ENCODE assay signal across 16 mouse cellular contexts in the genomic region with DNA sequence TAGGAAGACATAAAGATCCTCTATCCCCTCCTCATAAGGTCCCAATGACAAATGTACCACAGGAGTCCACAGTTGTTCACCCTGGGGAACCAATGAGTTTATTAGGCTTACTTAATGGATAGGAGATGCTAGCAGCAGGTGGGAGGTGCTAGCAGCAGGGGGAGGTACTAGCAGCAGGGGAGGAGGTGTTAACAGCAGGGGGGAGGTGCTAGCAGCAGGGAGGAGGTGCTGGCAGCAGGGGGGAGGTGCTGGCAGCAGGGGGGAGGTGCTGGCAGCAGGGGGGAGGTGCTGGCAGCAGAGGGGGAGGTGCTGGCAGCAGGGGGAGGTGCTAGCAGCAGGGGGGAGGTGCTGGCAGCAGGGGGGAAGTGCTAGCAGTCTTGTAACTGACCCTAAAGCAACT. TPM values are rescaled to one million over a fixed set of nuclear protein-coding genes. Genes with fewer than 3 reads are reported as not detected.
DNase-seq lines count a peak whose midpoint lies in the region; ATAC-seq and TF ChIP-seq lines count a peak whose summit lies in the region.
"Had no signal": no experiment of that assay in that cellular context is flagged by ENCODE, and none has a peak within 500 bp of the region (broad histone marks: within the 10 kb centered on the region; RNA-seq: fewer than 3 reads in every experiment).

No protein-coding gene starts in this region.

- TF ChIP-seq EP300 in liver, embryonic 14.5 days (IDR thresholded peaks at IDR 0.05; ENCODE audit: low read depth) = no peak

- no peak overlapping the region for H3K27ac ChIP-seq in heart, embryonic 12.5 days (ENCODE audit: poor library complexity, severe bottlenecking)
- no peak overlapping the region for H3K27ac ChIP-seq in liver, embryonic 14.5 days
- no peak overlapping the region for H3K27ac ChIP-seq in forebrain, embryonic 15.5 days (replicated peaks)
- H3K27ac ChIP-seq: embryonic facial prominence, embryonic 15.5 days; hindbrain, embryonic 13.5 days; lung, embryonic 15.5 days; neural tube, embryonic 13.5 days had no signal

- peaks cover 17% of the 10 kb centered on the region for H3K4me1 ChIP-seq in heart, embryonic 12.5 days (replicated peaks)
- peaks cover 5 to 13% of the 10 kb centered on the region in 2 experiments; a peak in 3 of 4 replicates for H3K4me1 ChIP-seq in liver, embryonic 14.5 days (replicated peaks; ENCODE audit: control insufficient read depth in 2 of 2, insufficient read depth in 2 of 2, low read length in 1 of 2)
- H3K4me1 ChIP-seq in forebrain, embryonic 15.5 days = peaks cover 3% of the 10 kb centered on the region
- H3K4me1 ChIP-seq: embryonic facial prominence, embryonic 15.5 days had no signal

- DNase-seq in heart, postnatal 36 days = no peak
- DNase-seq in B cell, adult 2 months = peak; percentile 8 to 17
- DNase-seq in c-Kit-positive CD71-negative TER-119-negative erythroid progenitor cells, embryonic 14.5 days (ENCODE audit: low read depth) = peak; percentile 25
- DNase-seq in liver, embryonic 14.5 days (ENCODE audit: low read depth in 3 of 3, low spot score in 3 of 3) = peak; percentile 17 to 46 (median 20)
- no peak for DNase-seq in right cerebral cortex, postnatal 36 days (ENCODE audit: low spot score in 2 of 2)
- no peak for DNase-seq in frontal cortex, adult 2 months (ENCODE audit: extremely low spot score in 1 of 2, low spot score in 1 of 2)
- DNase-seq: cerebellum, postnatal 14 days; kidney, adult 9 months; midbrain, embryonic 14.5 days; thymus, postnatal 25 days had no signal

- peak; percentile 53; the same call in 1 of the 2 replicates for ATAC-seq in heart, embryonic 12.5 days (ENCODE audit: insufficient number of reproducible peaks, low FRiP score)
- peak; percentile 69; the same call in 1 of the 2 replicates for ATAC-seq in liver, embryonic 14.5 days (ENCODE audit: insufficient read depth)
- ATAC-seq in forebrain, embryonic 15.5 days (replicated peaks) = no peak

- no peaks in the 10 kb centered on the region for H3K9me3 ChIP-seq in heart, embryonic 12.5 days (replicated peaks)
- no peaks in the 10 kb centered on the region for H3K9me3 ChIP-seq in liver, embryonic 14.5 days (ENCODE audit: control insufficient read depth, low read length)
- H3K9me3 ChIP-seq in forebrain, embryonic 15.5 days = no peaks in the 10 kb centered on the region
- H3K9me3 ChIP-seq: embryonic facial prominence, embryonic 15.5 days; hindbrain, embryonic 13.5 days; lung, embryonic 15.5 days; neural tube, embryonic 13.5 days had no signal

- no peaks in the 10 kb centered on the region for H3K36me3 ChIP-seq in heart, embryonic 12.5 days
- no peaks in the 10 kb centered on the region for H3K36me3 ChIP-seq in liver, embryonic 14.5 days (replicated peaks; ENCODE audit: control insufficient read depth, insufficient read depth, low read depth)
- no peaks in the 10 kb centered on the region for H3K36me3 ChIP-seq in forebrain, embryonic 15.5 days
- H3K36me3 ChIP-seq: embryonic facial prominence, embryonic 15.5 days; hindbrain, embryonic 13.5 days; lung, embryonic 15.5 days; neural tube, embryonic 13.5 days had no signal

- peak; percentile 22; the same call in 1 of the 2 replicates for TF ChIP-seq CTCF in liver, embryonic 14.5 days (IDR thresholded peaks at IDR 0.05; ENCODE audit: low read depth)

- H3K4me3 ChIP-seq in heart, embryonic 12.5 days = no peak overlapping the region
- H3K4me3 ChIP-seq in liver, embryonic 14.5 days (ENCODE audit: insufficient read depth in 1 of 2, low read depth in 2 of 2, low read length in 2 of 2) = no peak overlapping the region
- H3K4me3 ChIP-seq in forebrain, embryonic 15.5 days = no peak overlapping the region
- H3K4me3 ChIP-seq: embryonic facial prominence, embryonic 15.5 days; hindbrain, embryonic 13.5 days; lung, embryonic 15.5 days; neural tube, embryonic 13.5 days had no signal

- H3K27me3 ChIP-seq in heart, embryonic 12.5 days (replicated peaks) = peaks cover 8% of the 10 kb centered on the region; the same call in 1 of the 2 replicates
- peaks cover 2% of the 10 kb centered on the region for H3K27me3 ChIP-seq in liver, embryonic 14.5 days (ENCODE audit: control insufficient read depth, insufficient read depth, low read length)
- H3K27me3 ChIP-seq in forebrain, embryonic 15.5 days = no peaks in the 10 kb centered on the region
- H3K27me3 ChIP-seq: embryonic facial prominence, embryonic 15.5 days; hindbrain, embryonic 13.5 days; lung, embryonic 15.5 days; neural tube, embryonic 13.5 days had no signal

- no peak overlapping the region for H3K4me2 ChIP-seq in heart, embryonic 12.5 days
- no peak overlapping the region for H3K4me2 ChIP-seq in liver, embryonic 14.5 days (ENCODE audit: low read depth)
- H3K4me2 ChIP-seq in forebrain, embryonic 15.5 days (replicated peaks) = no peak overlapping the region
- H3K4me2 ChIP-seq: embryonic facial prominence, embryonic 15.5 days; hindbrain, embryonic 13.5 days; lung, embryonic 15.5 days; neural tube, embryonic 13.5 days had no signal

- intact Hi-C loops in heart, postnatal 36 days (cut with DNase I) = no loop called here

- H3K9ac ChIP-seq in heart, embryonic 12.5 days = no peak overlapping the region
- H3K9ac ChIP-seq in liver, embryonic 14.5 days (replicated peaks) = no peak overlapping the region
- no peak overlapping the region for H3K9ac ChIP-seq in forebrain, embryonic 15.5 days (replicated peaks)
- H3K9ac ChIP-seq: embryonic facial prominence, embryonic 15.5 days; hindbrain, embryonic 13.5 days; lung, embryonic 15.5 days; neural tube, embryonic 13.5 days had no signal

RNA-seq across cellular contexts. Expression of gene Galnt15, which starts 6.3 kb away (rescaled TPM):
- polyA plus RNA-seq in heart, embryonic 12.5 days (2016; fragmentation: Nextera tagmentation; extraction: Ambion mirVana) = 0.29 and 0.35 TPM in 2 replicates
- total RNA-seq in heart, postnatal 36 days (2021) = 10 to 100 TPM; 15.0 to 21.3 TPM
- not detected in 2 replicates for polyA plus RNA-seq in liver, embryonic 14.5 days (2012; rRNA removed)
- polyA plus RNA-seq in liver, embryonic 14.5 days (2014; fragmentation: Nextera tagmentation; extraction: Ambion mirVana) = not detected in 2 replicates
- polyA plus RNA-seq in frontal cortex, adult 2 months (2012; rRNA removed) = 1.3 and 1.5 TPM in 2 replicates
- 0.45 and 0.47 TPM in 2 replicates for polyA plus RNA-seq in forebrain, embryonic 15.5 days (2015; fragmentation: Nextera tagmentation; extraction: Ambion mirVana)

Comparison
In these comparisons a context has a peak if more than half of its experiments do, and no peak if none do; other contexts are left out.
1. DNase-seq: peak in B cell, adult 2 months (2 of 2), c-Kit-positive CD71-negative TER-119-negative erythroid progenitor cells, embryonic 14.5 days (single experiment) and liver, embryonic 14.5 days (3 of 3); none in heart, postnatal 36 days (0 of 2), right cerebral cortex, postnatal 36 days (0 of 2) and frontal cortex, adult 2 months (0 of 2).